Mouse (Mus musculus): ENCODE results near the gene Pygo2.
"Not testable (repeated sequence)": the region's sequence is repeated elsewhere in the genome, so short reads cannot be mapped to it uniquely, and the experiment has no call there.

Gene Pygo2

DNA sequence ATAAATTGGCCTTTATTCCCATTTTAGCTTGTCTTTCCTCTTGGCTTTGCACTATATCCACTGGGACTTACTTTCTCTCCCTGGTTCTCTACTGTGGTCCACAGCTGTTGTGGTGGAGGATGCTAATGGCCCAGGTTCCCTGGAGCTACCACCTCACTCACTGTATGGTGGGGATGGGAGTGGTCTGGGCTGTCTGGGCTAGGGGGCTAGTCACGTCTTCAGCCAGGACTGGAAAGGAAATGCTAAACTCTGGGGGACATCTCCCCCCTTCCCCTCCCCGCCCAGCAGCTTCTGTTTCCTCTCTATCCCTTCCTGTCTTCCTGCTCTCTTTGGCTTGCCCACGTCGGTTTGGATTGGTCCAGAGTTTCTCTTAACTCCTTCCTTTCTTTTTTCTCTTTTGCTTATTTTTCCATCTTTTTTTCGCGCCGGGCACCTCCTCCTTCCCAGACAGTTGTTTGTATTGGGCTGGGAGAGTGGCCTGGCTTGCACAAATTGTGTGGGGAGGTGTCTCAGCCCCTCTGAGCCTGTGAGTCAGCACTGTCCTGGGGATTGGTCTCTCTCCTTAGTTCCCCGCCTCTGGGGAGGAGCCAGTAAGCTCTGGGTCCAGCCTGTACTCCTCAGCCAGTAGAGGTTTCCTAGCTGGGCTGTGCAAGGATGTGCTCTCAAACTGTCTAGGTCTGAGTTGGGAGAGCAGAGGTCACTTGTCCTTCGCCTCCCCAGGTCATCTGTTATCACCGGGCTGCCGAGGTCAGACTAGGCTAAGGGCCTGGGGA lies 8.8 kb upstream of the Pygo2 start:
- peak; percentile 82 for DNase-seq (ENCODE audit: low spot score)

DNA sequence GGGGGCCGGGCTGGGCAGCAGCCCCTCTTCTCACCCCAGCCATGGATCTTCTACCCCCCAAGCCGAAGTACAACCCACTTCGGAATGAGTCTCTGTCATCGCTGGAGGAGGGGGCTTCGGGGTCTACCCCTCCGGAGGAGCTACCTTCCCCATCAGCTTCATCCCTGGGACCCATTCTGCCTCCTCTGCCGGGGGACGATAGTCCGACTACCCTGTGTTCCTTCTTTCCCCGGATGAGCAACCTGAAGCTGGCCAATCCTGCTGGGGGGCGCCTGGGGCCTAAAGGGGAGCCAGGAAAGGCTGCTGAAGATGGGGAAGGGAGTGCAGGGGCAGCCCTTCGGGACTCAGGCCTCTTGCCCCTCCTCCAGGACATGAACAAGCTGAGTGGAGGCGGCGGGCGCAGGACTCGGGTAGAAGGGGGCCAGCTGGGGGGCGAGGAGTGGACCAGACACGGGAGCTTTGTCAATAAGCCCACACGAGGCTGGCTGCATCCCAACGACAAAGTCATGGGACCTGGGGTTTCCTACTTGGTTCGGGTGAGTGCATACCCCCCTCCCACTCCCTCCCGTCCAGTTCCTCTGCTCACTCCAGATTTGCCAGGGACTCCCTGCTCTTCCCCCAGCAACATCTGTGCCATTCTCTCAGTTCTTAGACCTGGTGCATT lies 8.1 kb upstream of the Pygo2 start:
- no peak for DNase-seq (ENCODE audit: low spot score)

DNA sequence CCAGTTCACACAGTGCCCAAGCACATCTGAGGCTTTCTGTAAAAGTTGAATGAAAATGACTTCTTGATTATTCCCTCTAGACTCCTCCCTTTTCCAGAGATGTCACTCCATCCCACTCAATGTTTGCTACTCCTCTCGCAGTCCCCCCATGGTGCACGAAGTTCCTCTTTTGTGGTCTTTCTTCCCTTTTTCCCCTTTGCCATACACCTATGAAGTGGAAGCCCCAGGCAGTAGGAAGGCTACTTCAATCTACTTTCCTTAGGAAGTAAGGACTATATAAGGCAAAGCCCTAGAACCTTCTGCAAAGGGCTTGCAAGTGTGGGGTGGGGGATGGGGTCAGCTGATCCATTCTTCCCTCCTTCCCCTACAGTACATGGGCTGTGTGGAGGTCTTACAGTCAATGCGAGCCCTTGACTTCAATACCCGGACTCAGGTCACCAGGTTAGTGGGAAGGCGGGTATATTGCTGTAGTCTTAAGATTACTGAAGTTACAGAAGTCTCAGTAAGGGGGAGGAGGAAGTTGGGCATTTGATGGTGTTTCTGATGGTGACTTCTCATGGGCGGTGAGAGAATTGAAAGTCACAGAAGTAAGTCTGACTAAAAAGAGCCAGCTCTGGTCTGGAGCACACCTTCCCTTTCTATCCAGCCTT lies 7.3 kb upstream of the Pygo2 start:
- DNase-seq (ENCODE audit: low spot score) = no peak

DNA sequence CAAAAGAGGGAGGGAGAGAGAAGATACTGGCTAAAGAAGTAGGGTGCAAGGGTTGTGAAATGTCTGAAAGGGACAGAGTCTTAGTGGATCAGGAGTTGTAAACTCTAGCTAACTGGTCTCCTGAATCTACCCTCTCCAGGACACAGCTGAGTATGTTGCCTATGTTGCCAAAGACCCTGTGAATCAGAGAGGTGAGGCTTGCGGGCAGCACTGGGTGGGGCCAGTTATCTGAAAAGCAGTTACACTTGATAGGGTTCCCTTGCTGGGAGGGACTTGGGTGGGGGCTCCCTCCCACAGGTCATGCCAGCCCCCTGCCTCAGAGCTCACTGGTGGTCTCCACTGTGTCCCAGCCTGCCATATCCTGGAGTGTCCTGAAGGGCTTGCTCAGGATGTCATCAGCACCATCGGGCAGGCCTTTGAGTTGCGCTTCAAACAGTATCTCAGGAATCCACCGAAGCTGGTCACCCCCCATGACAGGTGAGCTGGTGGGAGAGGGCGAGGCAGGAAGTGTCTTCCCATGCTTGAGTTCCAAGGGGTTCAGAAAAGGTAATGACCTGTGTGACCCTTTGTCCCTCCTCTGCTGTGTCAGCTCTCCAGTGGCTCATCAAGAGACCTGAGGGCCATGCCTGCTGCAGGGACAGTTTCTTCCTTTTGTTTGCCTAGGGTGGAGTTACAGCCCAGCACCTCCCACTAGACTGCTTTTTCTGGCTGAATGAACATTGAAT lies 5.4 kb upstream of the Pygo2 start:
- no peak for DNase-seq (ENCODE audit: low spot score)

DNA sequence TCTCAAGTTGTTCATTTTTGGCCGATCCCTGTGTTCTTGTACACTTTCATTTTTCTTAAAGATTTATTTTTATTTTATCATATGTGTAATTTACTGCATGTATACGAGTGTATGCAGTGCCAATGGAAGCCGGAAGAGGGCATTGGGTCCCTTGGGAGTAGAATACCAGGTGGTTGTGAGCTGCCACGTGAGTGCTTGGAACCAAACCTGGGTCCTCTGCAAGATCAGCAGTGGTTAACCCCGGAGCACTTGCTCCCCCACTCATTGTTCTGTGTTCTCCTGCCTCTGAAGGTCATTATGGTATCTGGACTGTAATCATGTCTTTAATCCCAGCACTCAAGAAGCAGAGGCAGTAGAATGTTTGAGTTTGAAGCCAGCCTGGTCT lies 4.9 kb upstream of the Pygo2 start:
- no peak for DNase-seq (ENCODE audit: low spot score)

DNA sequence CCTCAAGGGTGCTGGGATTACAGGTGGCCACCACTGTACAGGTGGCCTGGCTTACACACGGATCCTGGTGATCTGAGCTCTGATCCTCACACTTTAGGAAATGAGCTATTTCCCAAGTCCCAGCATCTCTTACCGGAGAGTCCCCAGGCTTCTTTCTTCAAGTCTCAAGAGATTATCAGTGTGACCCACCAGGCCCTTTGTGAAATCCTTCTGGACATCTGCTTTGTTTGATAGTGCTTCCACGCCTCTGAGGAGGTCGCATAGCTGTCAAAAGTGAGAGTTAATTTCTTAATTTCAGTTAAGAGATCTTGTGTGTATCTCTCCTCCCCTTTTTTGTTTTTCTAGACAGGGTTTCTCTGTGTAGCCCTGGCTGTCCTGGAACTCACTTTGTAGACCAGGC lies 4.1 kb upstream of the Pygo2 start:
- DNase-seq (ENCODE audit: low spot score) = no peak

DNA sequence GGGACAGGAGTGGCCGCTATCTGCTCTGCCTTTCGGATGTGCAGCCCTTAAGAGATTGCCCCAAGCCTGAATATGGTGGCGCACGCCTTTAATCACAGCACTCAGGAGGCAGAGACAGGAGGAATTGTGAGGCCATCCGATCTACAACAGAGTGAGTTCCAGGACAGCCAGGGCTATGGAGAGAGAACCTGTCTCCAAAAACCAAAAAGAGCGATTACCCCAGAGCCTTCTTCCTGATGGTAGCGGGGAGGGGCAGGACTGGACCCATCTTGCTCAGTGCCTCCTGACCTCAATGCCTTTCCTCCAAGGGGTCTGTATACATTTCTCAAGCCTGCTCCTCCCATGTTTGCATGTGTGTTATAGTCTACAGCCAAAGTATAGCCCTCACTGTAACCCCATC lies 993 bp upstream of the Pygo2 start:
- not testable (repeated sequence) for DNase-seq (ENCODE audit: low spot score)

DNA sequence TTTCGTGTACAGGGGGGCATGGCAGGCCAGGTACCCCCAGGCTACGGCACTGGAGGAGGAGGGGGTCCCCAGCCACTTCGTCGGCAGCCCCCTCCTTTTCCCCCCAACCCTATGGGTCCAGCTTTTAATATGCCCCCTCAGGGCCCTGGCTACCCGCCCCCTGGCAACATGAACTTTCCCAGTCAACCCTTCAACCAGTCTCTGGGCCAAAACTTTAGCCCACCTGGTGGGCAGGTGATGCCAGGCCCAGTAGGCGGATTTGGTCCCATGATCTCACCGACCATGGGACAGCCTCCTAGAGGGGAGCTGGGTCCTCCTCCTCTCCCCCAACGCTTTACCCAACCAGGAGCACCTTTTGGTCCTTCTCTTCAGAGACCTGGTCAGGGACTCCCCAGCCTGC lies 2.6 kb downstream of the Pygo2 start:
- DNase-seq (ENCODE audit: low spot score) = no peak

DNA sequence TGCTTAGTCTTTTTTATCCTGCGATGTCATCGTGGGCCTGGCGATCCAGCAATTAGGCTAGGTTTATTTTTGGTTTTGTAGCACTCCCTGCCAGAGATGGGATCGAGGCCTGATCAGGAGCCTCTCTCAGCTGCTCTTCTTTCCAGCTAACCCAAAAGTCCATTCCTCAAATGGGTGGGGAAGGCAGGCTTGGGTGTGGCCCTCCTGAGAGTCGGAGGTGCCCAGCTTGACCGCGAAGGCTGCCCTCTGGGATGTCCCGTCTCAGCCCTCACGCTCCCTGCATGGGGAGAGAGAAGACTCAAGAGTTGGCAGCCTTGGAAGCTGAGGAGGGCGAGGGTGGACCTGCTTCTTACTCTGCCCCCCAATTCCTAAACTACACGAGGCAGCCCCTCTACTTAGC lies 4.5 kb downstream of the Pygo2 start:
- DNase-seq (ENCODE audit: low spot score) = no peak

DNA sequence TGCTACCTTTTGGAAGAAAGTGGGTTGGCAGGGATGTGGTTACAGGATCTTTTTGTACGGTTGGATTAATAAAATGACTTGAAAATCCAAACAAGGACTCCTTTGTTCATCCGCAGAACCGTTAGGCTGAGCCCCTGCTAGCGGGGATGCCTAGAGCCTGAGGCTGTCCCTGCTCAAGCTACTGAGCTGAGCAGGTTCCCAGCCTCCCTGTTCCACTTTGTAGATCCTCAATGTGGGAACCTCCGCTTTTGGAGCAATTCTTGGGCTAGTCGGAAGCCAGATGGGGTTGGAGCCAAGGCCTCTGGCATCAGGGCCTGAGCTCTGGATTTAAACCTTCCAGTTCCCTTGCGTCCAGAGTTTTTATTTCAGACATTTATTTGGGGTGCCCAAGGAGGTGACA lies 5.0 kb downstream of the Pygo2 start:
- DNase-seq (ENCODE audit: low spot score) = no peak

DNA sequence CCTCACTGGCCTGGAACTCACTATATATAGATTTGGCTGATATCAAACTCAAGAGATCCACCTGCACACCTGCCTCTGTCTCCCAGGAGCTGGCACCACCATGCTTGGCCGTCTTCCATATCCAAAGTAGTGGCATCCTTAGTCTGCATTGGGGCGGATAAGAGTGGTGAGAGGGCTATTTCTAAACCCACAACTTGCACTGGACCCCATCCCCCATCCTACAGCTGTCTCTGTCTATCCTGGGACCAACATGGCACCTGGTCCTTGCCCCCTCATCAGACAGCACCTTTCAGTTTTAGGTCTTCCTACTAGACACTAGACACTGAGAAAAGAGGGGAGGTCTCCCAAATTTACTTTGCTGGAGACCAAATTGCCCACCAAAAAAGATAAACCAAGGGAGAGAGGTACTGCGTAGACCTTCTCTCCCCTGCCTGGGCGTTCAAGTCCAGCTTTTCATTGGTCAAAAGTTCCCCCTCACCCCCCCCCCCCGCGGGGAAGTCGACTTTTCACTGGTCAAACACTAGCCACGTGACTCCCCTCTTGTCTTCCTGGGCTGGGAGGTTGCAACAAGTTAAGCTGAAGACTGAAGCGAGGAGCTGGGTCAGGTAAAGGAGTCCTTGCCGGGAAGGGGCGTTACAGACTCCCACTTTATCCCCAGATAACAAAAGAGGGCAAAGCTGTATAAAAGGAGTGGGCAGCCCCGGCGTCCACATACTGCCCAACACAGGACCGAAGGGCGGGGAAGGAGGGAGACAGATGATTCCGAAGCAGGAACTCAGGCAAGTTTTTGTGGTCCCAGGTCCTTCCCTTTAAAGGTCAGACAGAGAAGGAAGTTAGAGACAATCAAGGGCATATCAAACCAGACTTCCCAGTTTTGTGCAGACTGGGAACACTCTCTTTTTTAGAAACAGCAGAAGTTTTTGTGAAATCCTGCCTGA lies 6.4 kb downstream of the Pygo2 start, which contains the start of gene Pbxip1:
Gene Pbxip1, plus strand, starts transcription at position 531 of the 938 bp plus-strand sequence.
- DNase-seq (ENCODE audit: low spot score) = peak; percentile 77

DNA sequence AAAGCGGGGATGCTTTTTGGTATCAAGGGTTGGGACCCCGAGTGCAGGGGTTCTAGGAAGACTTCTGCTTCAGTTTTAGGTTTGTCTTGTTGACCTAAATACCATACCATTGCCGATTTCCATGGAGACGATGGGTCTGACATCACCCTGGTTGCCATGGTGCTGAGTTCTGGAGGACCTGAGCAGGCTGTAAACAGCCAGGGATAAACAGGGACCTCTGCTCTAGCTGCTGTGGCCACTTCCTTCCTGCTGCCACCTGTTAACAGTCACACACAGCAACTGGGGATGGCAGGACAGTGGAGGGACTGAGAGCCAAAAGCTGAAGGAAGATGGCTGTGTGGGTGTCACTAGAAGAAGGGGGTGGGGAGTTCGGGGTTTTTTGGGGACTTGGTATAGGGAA lies 7.3 kb downstream of the Pygo2 start:
- no peak for DNase-seq (ENCODE audit: low spot score)

DNA sequence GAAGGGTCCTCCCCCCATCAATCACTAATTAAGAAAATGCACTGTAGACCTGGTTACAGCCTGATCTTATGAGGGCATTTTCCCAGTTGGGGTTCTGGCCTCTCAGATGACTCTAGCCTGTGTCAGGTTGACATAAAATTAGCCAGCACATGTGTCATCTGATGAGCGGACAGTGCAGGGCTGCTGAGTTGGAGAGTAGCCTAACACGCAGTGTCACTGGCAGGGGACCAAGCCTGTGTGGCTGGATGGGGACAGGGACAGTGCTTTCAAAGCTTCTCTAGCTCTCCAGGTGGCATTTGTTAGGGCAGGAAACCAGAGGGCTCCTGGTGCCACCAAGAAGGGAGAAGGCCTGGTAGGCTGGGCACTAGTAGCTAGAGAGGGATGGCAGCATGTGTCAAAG lies 10.7 kb downstream of the Pygo2 start:
- DNase-seq (ENCODE audit: low spot score) = no peak

DNA sequence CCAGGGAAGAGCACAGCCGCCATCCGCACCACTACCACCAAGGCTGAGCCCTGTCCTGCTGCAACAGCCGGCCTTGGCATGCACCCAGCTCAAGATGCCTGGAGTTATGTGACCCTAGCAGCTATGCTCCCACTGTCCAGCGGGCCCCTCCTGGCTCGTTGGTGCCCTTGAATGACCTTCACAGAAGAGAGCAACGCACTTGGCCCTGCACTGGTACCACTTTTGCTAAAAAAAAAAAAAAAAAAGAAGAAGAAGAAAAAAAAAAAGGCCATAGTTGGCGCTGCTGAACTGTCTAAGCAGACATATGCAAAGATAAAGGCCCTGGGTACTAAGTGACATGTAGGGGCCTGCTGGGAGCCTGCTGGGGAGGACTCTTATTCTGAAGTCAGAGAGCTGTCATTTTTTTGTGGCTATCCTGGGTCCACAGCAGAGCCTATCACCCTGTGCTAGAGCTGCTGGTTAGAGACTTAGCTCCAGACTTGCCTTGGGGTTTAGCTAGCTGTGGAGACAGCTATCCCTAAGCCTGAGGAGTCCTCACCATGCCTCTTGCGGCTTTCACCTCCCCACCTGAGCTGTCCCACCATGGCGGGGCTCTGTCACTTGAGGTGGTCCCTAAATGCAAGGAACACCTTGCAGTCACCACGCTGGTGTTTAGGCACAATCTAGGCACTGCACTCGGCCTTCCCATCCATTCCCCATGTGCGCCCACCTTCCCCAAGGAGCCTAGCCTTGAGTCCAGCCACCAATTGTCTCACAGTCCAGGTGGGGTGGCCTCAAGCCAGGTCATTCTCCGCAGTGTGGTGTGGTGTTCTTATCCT lies 18.9 kb downstream of the Pygo2 start:
- DNase-seq (ENCODE audit: low spot score) = no peak

DNA sequence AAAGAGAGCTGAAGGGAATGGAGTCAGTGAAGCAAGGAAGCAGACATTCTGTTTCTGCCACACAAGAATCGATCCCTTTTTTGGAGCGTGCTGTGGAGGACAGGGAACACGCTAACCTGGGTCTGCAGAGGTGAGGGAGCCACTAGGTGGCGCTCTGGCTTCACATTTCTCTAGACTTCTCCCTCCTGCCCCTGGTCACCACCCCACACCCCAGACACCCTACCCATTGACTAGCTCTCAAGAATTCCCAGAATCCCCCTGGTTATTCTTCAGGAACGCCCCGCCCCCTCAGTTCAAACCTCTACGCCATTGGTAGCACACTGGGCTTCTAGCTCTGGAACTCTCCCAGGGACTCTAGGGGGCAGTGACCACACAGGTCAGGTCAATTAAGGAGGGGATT lies 19.5 kb downstream of the Pygo2 start:
- DNase-seq (ENCODE audit: low spot score) = peak; percentile 73

DNA sequence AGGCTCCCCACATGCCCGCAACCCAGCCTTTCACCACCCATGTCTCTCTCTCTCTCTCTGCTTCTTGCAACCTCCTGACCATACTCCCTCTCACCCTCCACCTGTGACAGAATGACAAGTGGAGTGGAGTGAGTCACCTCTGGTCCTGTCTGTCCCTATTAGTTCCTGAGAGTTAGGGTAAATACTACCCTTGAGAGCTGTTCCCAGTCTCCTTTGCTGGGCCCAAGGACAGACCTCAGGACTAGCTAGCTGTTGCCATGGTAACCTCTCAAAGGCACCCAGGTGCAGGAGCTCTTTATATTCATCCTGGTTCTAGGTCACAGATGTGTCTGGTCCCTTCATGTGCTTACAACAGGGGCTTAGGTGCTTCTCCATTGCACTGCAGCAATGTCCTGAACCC lies 21.9 kb downstream of the Pygo2 start:
- DNase-seq (ENCODE audit: low spot score) = no peak

DNA sequence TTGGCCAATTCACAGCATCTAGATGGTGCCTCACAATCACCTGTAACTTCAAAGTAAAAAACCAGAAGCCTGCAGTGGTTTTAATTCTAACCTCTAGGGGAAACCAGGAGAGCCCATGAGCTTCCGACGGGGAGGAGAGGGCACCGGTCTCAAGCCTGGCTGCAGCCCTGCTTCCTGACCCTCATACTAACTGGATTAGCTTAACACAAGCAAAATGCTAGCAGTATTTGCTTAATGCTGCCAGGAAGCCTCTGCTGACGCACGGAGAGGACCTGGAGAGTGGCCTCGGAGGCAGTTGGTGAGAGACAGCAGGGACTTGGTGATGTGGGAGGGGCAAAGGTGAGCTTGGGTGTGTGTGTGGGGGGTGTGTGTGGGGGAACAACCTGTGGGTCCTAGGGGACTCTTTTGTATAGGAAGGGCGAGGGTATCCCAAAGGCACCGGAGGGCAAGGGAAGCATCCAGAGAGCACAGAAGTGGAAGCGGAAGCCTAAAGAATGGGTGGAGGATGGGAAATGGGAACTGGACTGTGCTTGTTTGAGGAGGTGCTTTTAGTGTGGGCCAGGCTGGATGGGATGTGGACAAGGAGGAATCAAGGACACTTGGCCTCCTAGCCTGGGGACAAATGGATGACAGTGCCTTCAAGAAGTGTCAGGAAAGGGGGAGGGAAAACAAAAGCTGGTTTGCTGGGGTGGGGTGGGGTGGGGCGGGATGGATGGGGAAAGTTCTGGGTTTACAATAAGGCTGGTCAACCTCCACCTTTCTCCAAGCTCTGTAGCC lies 24.6 kb downstream of the Pygo2 start, which contains the start of gene Pmvk:
Gene Pmvk, plus strand, starts transcription at position 141 of the 777 bp plus-strand sequence.
- DNase-seq (ENCODE audit: low spot score) = no peak

DNA sequence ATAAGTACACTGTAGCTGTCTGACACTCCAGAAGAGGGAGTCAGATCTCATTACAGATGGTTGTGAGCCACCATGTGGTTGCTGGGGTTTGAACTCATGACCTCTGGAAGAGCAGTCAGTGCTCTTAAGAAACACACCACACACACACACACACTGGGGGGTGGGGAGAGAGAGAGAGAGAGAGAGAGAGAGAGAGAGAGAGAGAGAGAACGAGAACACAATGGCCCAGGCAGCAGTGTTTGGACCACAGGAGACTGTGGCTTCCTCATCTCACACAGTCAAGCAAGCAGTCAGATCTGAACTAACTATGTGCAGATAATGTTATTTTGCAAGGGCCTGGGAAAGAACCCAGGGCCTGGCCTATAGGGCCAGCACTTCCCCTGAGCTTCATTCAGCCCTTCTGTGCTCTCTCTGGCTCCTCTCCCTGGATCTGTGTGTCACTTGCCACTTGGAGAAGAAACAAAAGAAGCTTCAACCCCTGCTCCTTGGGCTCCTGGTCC lies 25.8 kb downstream of the Pygo2 start:
- DNase-seq (ENCODE audit: low spot score) = no peak
